Mouse (Mus musculus) heart, embryonic 13.5 days (tissue): ENCODE data around the gene P4hb. TPM values are rescaled to one million over a fixed set of nuclear protein-coding genes. Genes with fewer than 3 reads are reported as not detected.

Experiments
- ATAC-seq: fragments of 200-750 bp; cut with Nextera tagmentation; 2 replicates; pipeline ENCODE4 v1.8.0; 2017; ENCODE audit warnings: moderate TSS enrichment; ENCODE audit not compliant: insufficient number of reproducible peaks, low FRiP score, low TSS enrichment; ENCODE audit errors: extremely low read depth
- H3K27ac ChIP-seq: fragments of 300-500 bp; sonication (generic); replicated peaks from 2 replicates; pipeline ENCODE4 v1.5.1; 2015; ENCODE audit warnings: moderate library complexity, mild to moderate bottlenecking, inconsistent platforms
- H3K27me3 ChIP-seq: fragments of 300-500 bp; sonication (generic); replicated peaks from 2 replicates; pipeline ENCODE4 v1.6.1; 2015; ENCODE audit warnings: mild to moderate bottlenecking, inconsistent platforms
- H3K36me3 ChIP-seq: fragments of 300-500 bp; sonication (generic); 2 replicates; pipeline ENCODE4 v1.6.1; 2015; ENCODE audit warnings: mild to moderate bottlenecking, inconsistent platforms
- H3K4me1 ChIP-seq: fragments of 300-500 bp; sonication (generic); 2 replicates; pipeline ENCODE4 v1.6.1; 2015; ENCODE audit warnings: inconsistent platforms
- H3K4me2 ChIP-seq: fragments of 300-500 bp; sonication (generic); 2 replicates; pipeline ENCODE4 v1.6.1; 2015; ENCODE audit warnings: inconsistent platforms, mild to moderate bottlenecking, moderate library complexity
- H3K4me3 ChIP-seq: fragments of 300-500 bp; sonication (generic); 2 replicates; pipeline ENCODE4 v1.5.1; 2015; ENCODE audit warnings: moderate library complexity, mild to moderate bottlenecking, inconsistent platforms
- H3K9ac ChIP-seq: fragments of 300-500 bp; sonication (generic); 2 replicates; pipeline ENCODE4 v1.6.1; 2015; ENCODE audit warnings: inconsistent platforms, mild to moderate bottlenecking, moderate library complexity
- H3K9me3 ChIP-seq: fragments of 300-500 bp; sonication (generic); 2 replicates; pipeline ENCODE4 v1.6.1; 2016; ENCODE audit warnings: inconsistent platforms
- WGBS: fragments of 180-500 bp; shearing (Covaris S2); methylation state at CpG from one replicate; pipeline ENCODE4 v1.1.7; 2015; ENCODE audit warnings: mixed read lengths; 5-methylcytosine and 5-hydroxymethylcytosine counted together
- polyA plus RNA-seq: library from polyadenylated mRNA; unstranded; fragments of >200 nt; fragmentation: Nextera tagmentation; extraction: Ambion mirVana; gene quantifications from 2 replicates; pipeline ENCODE4 v1.2.1, GENCODE M21; 2015

P4hb gene
- polyA plus RNA-seq, 1 experiment from 2014 or later: 427 TPM

DNA sequence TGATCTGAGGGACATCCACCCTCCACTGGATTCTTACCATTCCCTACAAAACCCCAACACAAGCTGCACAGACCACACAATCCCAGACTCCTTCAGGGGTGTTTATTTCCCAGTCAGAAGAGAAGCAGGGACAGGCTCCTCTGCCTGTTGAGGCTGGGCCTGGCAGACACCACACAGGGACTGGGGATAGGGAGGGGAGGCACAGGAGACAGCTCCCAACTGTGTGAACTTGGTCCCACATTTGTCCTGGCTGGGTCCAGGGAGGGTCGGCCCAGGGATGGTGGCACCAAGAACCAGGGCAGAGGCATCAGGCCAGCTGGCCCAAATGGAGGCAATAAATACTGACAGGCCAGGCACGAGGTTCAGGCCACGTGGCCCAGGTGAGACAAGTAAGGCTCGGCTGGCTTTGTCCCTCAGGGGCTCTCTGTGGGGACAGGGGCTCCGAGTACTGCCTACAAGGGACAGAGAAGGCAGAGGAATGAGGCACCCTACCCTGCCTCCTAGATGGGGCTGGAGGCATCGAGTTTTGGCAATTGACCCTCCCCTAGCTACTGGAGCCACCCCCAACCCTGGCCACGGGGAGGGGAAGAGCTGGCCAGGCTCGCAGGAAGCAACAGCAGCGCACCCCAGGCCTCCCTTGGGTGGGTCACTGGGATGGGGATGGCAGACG, 5.1 kb upstream of the P4hb start:
- Histone ChIP-seq H3K4me3 (no peak overlapping the region), H3K27me3 (no peaks in the 10 kb centered on the region), H3K4me1 (peaks cover 45% of the 10 kb centered on the region), H3K36me3 (peaks cover 42% of the 10 kb centered on the region), H3K9ac (peak overlapping the region; percentile 98), H3K4me2 (no peak overlapping the region), H3K27ac (no peak overlapping the region), H3K9me3 (no peaks in the 10 kb centered on the region)
- ATAC-seq: no peak
- WGBS: 80% methylated on average over 10 of the region's 10 CpGs

DNA sequence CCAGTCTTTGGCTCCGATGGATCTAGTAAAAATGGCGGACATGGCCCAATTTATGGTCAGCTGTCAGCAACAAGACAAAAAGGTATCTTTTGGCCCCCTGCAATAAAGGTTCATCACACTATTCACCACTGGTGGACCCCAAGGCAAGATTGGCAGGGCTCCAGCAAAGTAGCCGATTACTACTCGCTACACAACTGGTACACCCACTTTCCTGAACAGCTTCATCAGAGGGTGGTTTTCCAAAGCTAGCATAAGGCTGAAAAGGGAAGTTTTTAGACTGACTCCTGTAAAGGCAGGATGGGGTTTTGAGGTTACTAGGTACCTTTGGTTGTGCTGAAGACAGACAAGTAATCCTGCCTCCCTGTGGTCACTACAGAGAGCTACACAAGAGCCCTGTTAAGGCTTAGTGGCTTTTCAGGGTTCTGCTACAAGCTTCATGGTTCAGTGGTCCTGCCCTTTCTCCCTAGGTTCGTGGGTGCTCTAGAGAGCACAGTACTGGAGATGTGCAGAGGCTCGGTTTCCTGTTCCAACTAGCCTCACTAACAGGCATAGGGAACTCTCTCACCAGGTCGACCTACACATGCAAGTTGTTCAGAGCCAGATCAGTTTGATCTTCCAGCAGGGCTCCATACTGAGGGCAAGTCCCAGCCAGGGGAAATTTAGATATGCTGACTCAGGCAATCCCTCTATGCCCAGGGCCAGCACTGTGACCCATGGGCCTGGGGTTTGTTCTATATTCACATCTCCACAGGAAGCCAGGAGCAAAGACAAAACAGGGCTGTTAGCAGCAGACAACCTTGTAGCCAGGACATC, 4.4 kb upstream of the P4hb start:
- H3K9ac ChIP-seq: no peak overlapping the region
- H3K36me3 ChIP-seq: peaks cover 38% of the 10 kb centered on the region
- no peak overlapping the region for H3K4me3 ChIP-seq
- WGBS: 86% methylated on average over 7 of the region's 7 CpGs
- H3K4me1 ChIP-seq: peaks cover 43% of the 10 kb centered on the region
- no peaks in the 10 kb centered on the region for H3K9me3 ChIP-seq
- H3K27ac ChIP-seq: no peak overlapping the region
- no peak overlapping the region for H3K4me2 ChIP-seq
- H3K27me3 ChIP-seq: no peaks in the 10 kb centered on the region
- ATAC-seq: no peak

- ATAC-seq: no peak
Observed at GRCm38 (mm10) chr11:120576365-120576981, 3.4 kb upstream of the P4hb start.

DNA sequence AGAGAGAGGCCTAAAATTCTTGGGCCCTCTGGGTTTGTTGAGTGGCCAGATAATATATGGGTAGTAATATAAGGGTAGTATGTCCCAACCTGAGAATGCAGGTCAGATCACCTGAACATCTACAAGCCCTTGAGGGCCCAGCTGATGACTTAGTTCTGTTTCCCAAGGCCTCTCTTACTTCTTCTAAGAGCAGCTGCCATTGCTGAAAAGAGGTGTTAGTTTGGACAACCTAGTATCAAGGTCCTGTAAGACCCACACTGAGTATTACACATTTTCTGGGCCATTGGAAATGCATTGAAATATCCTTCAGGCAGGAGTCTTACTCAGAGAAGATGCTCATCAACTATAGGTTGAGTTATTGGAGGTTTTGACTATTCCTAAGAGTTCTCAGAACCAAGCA, 2.9 kb upstream of the P4hb start:
- ATAC-seq: no peak

More at GRCm38 (mm10) chr11:120576365-120576981, 3.4 kb upstream of the P4hb start:
- no peak overlapping the region for H3K27ac ChIP-seq
- WGBS: 77% methylated on average over 3 of the region's 3 CpGs
- H3K27me3 ChIP-seq: no peaks in the 10 kb centered on the region
- no peaks in the 10 kb centered on the region for H3K9me3 ChIP-seq
- peaks cover 42% of the 10 kb centered on the region for H3K4me1 ChIP-seq
- peaks cover 38% of the 10 kb centered on the region for H3K36me3 ChIP-seq
- H3K4me2 ChIP-seq: no peak overlapping the region
- H3K4me3 ChIP-seq: no peak overlapping the region
- H3K9ac ChIP-seq: 0 out of 2 replicates have a peak overlapping the region, but pooled peaks have one; percentile 24

GRCm38 (mm10) chr11:120575046-120575445, 2.0 kb upstream of the P4hb start:
- no peaks in the 10 kb centered on the region for H3K9me3 ChIP-seq
- H3K9ac ChIP-seq: peak overlapping the region; percentile 95; the same call in 1 of the 2 replicates
- peaks cover 48% of the 10 kb centered on the region for H3K4me1 ChIP-seq
- H3K27ac ChIP-seq: 0 out of 2 replicates have a peak overlapping the region, but pooled peaks have one; percentile 8
- peaks cover 51% of the 10 kb centered on the region for H3K36me3 ChIP-seq
- 0 out of 2 replicates have a peak overlapping the region, but pooled peaks have one; percentile 94 for H3K4me3 ChIP-seq
- peak overlapping the region; percentile 90; the same call in 1 of the 2 replicates for H3K4me2 ChIP-seq
- ATAC-seq: no peak
- no peaks in the 10 kb centered on the region for H3K27me3 ChIP-seq
- WGBS: 75% methylated on average over 2 of the region's 2 CpGs

More for the DNA sequence above, 2.9 kb upstream of the P4hb start:
- H3K4me1 ChIP-seq: peaks cover 47% of the 10 kb centered on the region
- H3K27me3 ChIP-seq: no peaks in the 10 kb centered on the region
- no peaks in the 10 kb centered on the region for H3K9me3 ChIP-seq
- no peak overlapping the region for H3K9ac ChIP-seq
- H3K27ac ChIP-seq: no peak overlapping the region
- no peak overlapping the region for H3K4me2 ChIP-seq
- no peak overlapping the region for H3K4me3 ChIP-seq
- peaks cover 44% of the 10 kb centered on the region for H3K36me3 ChIP-seq

- H3K4me3 ChIP-seq: peak overlapping the region; percentile 94
- H3K36me3 ChIP-seq: peaks cover 51% of the 10 kb centered on the region
- H3K4me2 ChIP-seq: peak overlapping the region; percentile 90
- ATAC-seq: no peak
- H3K9me3 ChIP-seq: no peaks in the 10 kb centered on the region
- peak overlapping the region; percentile 95 for H3K9ac ChIP-seq
- no peaks in the 10 kb centered on the region for H3K27me3 ChIP-seq
- peaks cover 40% of the 10 kb centered on the region for H3K4me1 ChIP-seq
- WGBS: 33% methylated on average over 5 of the region's 5 CpGs
- peak overlapping the region; percentile 58 for H3K27ac ChIP-seq
Observed at GRCm38 (mm10) chr11:120574278-120574600, 1.2 kb upstream of the P4hb start.

GRCm38 (mm10) chr11:120573585-120574277, 678 bp upstream of the P4hb start:
- ATAC-seq: no peak
- WGBS: under 1% methylated on average over 23 of the region's 23 CpGs
- no peaks in the 10 kb centered on the region for H3K27me3 ChIP-seq
- H3K36me3 ChIP-seq: peaks cover 51% of the 10 kb centered on the region
- H3K9ac ChIP-seq: peak overlapping the region; percentile 95
- H3K4me3 ChIP-seq: peak overlapping the region; percentile 94
- peak overlapping the region; percentile 90 for H3K4me2 ChIP-seq
- peaks cover 35% of the 10 kb centered on the region for H3K4me1 ChIP-seq
- no peaks in the 10 kb centered on the region for H3K9me3 ChIP-seq
- H3K27ac ChIP-seq: peak overlapping the region; percentile 97

DNA sequence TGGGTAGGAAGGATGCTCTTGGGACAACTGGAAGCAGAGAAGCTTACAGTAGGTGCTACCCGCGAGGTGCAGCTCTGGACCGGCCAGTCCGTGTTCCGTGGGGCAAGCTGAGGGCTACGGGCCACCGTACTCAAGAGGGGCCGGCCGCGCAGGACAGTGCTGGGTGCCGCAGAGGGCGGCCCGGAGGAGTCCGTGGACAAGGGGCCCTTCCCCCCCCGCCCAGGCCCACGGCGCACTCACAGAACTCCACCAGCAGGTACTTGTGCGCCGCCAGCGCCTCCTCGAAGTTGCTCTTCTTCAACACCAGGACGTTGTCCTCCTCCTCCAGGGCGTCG, 669 bp downstream of the P4hb start:
- H3K4me3 ChIP-seq: peak overlapping the region; percentile 94
- H3K4me1 ChIP-seq: peaks cover 34% of the 10 kb centered on the region
- peak overlapping the region; percentile 97 for H3K27ac ChIP-seq
- WGBS: under 1% methylated on average over 24 of the region's 24 CpGs
- peak; percentile 6; the same call in 1 of the 2 replicates for ATAC-seq
- H3K4me2 ChIP-seq: peak overlapping the region; percentile 97
- peaks cover 51% of the 10 kb centered on the region for H3K36me3 ChIP-seq
- peak overlapping the region; percentile 98 for H3K9ac ChIP-seq
- H3K9me3 ChIP-seq: no peaks in the 10 kb centered on the region
- H3K27me3 ChIP-seq: no peaks in the 10 kb centered on the region

DNA sequence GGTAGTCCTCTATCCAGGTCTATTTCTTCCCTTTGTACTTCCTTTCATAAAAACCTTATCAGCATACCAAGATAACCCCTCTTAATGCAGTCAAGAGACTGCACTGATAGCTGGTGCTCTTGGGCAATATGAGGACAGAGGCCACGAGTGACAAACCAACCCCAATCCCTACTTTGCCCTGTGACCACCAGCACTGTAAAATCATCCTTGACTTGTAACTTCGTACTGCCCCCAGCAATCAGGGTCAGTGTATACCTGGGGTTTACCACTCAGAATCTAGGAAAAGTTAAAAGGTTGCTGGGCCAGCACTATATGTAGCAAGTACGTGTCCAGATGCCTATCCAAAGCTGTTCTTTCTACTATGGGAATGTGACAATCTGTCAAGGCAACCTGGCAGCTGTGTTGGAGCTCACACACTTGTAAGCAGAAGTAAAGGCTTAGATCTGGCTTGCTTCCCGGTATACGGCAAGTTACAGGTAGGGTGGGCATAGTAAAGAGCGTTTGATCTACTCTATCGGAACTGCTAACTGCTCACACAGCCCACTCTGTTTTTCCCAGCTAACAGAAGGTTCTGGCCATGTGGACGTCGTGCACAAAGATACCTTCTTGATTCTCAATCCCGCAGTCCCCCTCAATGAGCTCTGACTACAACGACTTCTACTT, 1.2 kb downstream of the P4hb start:
- peaks cover 34% of the 10 kb centered on the region for H3K4me1 ChIP-seq
- no peaks in the 10 kb centered on the region for H3K27me3 ChIP-seq
- WGBS: 6% methylated on average over 11 of the region's 11 CpGs
- peak overlapping the region; percentile 97 for H3K27ac ChIP-seq
- ATAC-seq: no peak
- peak overlapping the region; percentile 94 for H3K4me3 ChIP-seq
- peak overlapping the region; percentile 98 for H3K9ac ChIP-seq
- peaks cover 51% of the 10 kb centered on the region for H3K36me3 ChIP-seq
- H3K9me3 ChIP-seq: no peaks in the 10 kb centered on the region
- H3K4me2 ChIP-seq: peak overlapping the region; percentile 97

DNA sequence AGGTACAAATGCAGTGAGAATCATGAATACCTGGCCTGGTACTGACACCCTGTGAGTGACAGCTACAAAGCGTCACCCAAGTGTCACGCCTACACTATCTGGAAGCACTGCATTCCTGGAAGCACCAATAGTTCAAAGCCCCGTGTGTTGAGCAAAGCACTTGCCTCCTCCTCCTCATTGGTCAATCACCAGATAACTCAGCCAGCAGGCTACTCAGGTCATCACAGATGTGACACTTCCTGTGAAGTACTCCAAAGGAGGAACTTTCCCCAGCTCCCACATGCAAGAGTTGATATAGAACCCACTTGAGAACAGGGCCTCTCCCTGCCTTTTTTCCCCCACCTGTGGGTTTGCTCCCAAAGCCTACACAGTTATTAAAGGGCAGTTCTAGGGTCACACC, 1.9 kb downstream of the P4hb start:
- Histone ChIP-seq H3K4me1 (peaks cover 34% of the 10 kb centered on the region), H3K9ac (peak overlapping the region; percentile 98), H3K27ac (no peak overlapping the region), H3K4me3 (peak overlapping the region; percentile 94), H3K4me2 (peak overlapping the region; percentile 97), H3K36me3 (peaks cover 53% of the 10 kb centered on the region), H3K27me3 (no peaks in the 10 kb centered on the region), H3K9me3 (no peaks in the 10 kb centered on the region)
- no peak for ATAC-seq
- WGBS: 35% methylated on average over 3 of the region's 3 CpGs
